Mouse (Mus musculus): ENCODE results near the gene Ankrd13b. TPM values are rescaled to one million over a fixed set of nuclear protein-coding genes. Genes with fewer than 3 reads are reported as not detected.

Ankrd13b gene
- polyA plus RNA-seq, 1 experiment: 11.8 TPM

DNA sequence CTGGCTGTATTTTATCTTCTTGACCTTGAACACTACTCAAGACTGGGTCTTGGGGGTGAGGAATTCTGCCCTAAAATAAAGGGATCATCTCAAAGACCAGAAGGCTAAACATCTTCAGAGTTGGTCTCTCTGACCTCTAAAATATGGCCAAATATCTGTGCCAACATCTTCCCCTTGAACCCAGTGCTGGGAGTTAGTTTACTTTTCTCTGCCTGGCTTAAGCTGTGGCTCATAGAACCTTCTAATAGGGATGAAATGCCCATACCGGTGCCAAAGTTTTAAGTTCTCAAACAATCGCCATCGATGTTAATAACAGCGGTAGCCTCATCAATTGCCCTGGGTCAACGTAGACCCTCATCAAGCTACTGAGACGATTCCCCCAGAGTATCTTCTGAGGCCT, 27.6 kb downstream of the Ankrd13b start:
- no peak for DNase-seq (ENCODE audit: low read depth)

DNA sequence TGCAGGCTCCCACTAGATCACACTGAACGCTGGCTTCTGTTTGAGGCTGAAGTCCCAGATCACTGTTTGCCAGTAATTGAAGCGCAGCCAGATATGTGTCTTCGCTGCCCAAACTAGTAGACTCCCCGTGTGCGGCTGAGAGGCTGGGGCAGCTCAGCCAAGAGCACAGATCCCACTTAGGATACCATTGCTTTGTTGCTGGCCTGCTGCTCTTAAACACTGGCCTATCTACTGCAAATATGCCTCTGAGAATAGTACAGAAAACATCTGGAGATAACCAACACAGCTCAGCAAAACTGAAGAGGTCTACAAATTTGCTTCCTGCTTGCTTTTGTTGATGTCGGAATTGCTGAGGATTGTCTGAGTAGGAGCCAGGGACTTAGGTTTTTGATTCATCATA, 32.6 kb downstream of the Ankrd13b start:
- no peak for DNase-seq (ENCODE audit: low read depth)

DNA sequence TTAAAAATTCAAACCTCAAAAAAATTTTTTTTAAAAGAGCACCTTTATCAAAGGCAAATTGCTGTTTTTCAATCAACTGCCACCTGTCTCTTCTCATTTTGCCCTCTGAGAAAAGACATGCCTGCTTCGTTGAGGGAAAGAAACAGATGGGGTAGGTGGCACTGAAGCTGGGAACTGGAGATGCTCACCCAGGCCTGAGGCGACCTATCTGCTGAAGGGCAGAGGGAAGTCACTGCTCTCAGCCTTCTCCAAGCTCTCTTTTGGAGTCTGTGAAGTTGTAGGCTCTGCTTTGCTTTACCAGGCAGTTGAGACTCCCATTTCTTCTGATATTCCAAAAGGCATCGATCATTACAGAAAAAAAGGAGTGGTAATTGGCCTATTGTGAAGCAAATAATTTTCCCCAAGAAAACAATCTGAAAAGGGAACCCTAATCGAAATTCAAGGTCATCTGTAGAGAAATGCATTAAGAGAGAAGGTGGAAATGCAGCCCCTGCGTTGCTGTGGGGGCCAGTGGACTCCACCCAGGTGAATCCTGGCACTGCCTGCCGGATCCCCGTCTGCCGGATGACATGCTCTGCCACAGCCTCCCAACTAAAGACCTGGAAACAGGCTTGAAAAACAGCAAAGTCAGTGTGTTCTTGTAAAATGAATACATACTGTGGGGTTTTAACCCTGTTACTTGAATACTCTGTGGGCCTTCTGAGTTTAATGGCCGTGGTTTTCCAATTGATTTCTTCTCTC, 33.5 kb downstream of the Ankrd13b start:
- no peak for DNase-seq (ENCODE audit: low read depth)

DNA sequence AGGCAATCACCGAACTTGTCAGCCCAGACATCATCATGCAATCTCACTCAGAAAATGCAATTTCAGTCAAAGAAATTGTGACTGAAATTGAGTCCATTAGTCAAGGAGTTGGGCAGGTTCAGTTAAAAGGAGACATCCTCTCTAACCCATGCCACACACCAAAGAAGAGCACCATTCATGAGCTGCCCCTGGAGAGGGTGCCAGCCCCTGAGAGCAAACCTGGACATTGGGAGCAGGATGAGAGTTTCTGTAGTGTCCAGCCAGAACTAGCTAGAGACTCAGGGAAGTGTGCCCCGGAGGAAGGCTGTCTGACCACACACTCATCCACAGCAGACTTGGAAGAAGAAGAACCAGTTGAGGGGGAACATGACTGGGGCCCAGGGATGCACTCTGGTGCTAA, 36.1 kb downstream of the Ankrd13b start:
- no peak for DNase-seq (ENCODE audit: low read depth)

DNA sequence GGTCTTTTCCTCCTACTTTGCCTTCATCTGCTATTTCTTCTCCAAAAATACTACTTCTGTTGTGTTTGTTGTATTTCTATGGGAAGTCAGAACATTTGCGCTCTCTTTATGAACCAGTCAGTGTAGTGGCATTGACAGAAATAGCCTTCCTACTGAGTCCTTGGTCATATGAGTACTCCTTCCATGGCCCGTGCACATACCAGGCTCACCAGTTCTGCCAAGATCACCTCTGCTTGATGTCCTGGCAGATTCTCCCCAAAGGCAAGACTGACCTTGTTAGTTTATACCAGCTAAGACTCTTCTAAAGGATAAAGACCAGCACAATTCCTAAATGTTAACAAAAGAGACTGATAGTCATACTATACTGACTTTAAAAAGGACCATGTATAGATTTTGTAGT, 37.8 kb downstream of the Ankrd13b start:
- no peak for DNase-seq (ENCODE audit: low read depth)

DNA sequence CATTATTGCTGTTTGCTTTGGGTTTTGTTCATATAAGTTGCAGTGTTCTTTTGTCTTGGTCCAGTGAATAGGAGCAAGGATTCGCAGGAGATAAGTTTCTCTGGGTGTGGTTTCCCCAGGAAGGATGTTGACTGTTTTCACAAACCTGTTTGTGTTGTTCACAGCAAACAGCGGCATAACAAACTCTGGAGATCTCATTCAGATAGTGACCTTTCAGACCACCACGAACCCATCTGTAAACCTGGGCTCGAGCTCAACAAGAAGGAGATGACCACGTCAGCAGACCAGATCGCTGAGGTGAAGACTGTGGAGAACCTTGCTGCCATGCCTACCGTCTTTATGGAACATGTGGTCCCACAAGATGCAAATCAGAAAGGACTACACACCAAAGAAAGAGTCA, 40.3 kb downstream of the Ankrd13b start:
- no peak for DNase-seq (ENCODE audit: low read depth)

DNA sequence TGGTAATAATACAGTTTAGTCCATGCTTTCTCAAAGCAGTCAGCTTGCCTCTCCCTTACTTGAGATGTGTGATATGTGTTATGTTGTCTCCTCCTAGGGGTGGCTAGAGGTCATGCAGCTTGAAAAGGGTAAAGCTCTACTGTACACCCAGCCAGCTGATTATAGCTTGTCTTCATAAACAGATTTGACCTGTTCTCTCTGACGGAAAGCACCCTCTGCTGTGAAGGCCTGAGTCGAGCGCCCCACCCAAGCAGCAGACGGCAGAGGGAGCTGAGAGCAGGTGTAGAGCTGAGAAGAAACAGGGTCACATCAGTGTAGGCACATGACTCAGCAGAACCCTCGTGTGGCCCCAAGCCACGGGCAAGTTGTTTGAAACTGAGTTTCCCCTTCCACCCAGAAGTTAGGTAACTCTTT, 42.8 kb downstream of the Ankrd13b start:
- DNase-seq (ENCODE audit: low read depth): no peak

DNA sequence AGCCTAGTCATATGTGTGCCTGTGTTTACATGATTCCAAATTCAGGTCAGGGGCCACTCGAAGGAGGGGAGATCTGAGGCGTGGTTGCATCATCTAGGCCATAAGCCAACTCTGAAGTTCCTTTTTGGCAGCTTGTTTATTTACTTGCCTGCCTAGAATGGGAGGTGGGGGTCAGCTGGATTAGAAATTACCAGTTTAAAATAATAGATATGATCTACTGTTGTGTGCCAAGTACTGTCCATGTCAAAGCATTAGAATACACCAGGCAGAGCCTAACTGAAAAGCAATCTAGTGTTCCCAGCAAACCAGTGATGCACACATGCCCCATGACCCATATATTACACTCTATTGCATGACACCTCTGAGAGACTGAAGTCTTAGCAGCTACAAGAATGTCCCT, 44.5 kb downstream of the Ankrd13b start:
- no peak for DNase-seq (ENCODE audit: low read depth)

DNA sequence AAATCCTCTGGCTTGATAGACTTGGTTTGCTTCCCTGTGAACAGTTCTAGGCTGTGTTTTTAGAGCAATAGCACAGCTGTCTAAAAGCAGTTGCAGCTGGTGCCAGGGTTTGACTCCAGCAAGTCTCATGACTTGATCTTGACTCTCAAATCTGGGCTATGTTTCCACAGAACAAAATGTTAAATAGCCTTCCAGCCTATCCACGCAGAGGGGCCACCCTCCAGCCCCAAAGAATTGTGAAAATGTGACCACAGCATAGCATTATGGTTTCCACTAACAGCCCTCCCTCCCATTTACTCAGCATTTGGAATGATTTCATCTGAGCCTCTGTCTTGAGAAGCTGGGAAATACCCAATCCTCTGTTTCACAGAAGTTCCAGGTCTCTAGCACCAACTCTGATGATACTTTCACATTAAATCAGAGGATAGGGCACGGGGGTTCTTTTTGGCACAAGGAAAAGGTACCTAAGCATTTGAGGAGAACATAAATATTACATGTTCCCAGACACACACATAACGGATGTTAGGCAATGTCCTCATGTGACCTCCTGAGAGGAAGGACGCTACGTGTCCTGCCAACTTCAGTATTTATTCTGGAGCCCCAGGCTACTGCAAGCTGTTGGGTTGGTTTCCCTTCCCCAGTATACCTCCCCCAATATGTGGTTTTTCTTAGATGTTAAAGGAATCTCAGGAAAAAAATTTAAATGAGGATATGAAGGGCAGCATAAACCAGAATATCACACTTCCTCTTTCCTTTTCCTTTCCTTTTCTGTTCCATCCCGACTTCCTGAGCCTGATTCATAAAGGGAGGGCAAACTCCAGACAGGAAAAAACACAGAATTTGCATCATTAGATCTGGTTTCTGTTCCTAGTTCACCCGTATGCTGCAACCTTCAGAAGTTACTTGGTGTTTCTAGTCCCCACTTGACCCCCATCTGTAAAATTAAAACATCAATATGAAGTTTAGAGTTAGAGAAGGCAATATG, 47.0 kb downstream of the Ankrd13b start:
- DNase-seq (ENCODE audit: low read depth): no peak

DNA sequence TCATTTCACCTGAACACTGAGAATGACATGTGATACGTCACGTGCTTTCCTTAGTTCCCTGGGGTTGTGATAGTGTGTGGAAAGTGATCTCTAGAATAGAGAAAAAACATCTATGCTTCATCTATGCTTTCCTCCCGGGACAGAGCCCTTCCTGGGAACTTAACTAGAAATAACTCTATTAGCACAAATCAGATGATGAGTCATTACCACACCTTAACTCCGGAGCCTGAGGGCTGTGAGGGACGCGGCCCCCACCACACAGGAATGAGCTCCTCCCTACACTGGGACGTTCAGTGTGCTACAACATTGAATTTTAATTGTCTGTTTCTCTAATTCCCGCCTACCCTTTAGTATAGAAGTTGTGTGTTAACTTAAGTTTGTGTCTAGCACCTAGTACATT, 48.5 kb downstream of the Ankrd13b start:
- no peak for DNase-seq (ENCODE audit: low read depth)

DNA sequence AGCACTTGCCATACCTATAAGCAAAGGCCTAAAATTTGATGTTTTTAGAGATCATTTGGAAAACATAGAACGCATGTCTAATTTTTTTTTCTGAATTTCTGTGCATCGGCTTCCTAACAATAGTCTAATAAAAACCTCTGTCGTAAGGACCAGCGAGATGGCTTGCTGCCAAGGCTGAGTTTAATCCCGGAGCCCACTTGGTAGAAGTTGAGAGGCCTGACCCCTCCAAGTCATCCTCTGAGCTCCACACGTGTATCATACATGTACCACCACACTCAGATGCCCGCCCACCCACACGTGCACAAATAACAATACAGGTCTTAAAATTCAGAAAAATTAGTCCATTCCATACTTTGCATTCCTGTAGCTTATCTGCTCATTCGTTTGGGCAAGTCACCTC, 49.4 kb downstream of the Ankrd13b start:
- DNase-seq (ENCODE audit: low read depth): no peak

DNA sequence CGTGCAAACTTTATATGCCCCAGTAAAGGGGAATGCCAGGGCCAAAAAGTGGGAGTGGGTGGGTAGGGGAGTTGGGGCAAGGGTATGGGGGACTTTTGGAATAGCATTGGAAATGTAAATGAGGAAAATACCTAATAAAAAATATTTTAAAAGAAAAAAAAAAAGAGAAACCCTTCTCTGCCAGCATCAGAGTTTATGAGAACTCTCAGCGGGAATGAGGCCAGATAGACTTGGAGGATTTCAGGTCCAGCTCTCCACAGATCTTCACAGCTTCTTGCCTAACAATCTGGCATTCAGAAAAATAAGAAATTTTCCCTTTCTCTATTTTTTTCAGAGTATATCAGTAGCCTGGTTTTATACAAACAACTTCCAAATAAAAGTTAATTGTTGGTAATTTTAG, 52.5 kb downstream of the Ankrd13b start:
- DNase-seq (ENCODE audit: low read depth): no peak

DNA sequence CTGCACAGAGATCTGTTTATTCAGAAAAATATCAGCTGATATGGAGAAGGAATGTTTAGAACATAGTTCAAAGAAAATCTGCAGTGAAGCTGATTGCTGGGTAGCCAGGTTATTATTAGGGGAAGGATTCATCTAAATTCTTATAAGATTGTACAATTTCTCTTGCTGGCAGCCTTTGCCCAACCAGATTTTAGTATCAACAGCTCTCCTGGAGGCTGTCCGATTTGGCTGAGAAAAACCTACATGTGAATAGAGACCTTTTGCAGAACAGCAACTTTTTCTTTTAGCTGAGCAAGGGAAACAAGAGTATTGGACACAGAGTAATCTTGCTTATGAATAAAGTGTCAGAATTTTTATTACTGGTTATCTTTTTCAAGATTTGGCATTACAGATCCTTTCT, 61.0 kb downstream of the Ankrd13b start:
- no peak for DNase-seq (ENCODE audit: low read depth)

DNA sequence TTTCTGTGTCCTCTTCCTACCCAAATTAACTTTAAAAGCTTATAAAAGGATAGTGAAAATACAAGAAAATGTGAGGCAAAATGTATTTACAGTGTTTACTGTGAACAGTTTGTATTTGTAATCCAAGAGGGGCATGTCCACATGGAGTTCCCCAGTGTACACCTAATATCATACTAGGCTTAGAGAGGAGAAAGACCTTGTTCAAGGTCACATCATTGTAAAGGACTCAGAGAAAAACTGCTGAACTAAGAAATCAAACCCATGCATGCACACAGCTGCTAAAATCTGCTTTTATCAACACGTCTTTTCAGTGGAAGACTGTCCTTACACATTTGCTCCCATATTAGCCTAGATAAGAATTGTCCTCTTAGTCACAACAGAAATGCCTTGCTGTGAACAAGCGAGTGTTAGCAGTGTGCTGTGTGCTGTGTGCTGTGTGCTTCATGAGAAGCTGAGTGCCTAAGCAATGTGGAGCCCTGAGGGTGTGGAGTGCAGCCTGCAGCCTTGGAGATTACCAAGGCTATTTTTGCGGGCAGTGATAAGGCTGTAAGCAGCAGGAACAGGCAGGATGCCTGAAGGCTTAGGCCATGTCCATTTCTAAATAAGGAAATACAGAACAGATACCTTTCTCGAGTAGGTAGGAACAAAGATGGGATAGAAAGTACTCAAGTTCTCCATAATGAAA, 66.2 kb downstream of the Ankrd13b start:
- DNase-seq (ENCODE audit: low read depth): no peak

Other genes with a start within 250 kb of the Ankrd13b start
- gene Coro6, start 27.3 kb downstream of the Ankrd13b start, polyA plus RNA-seq (2012; rRNA removed): 15.9 and 16.4 TPM in 2 replicates
- 55.4 and 69.2 TPM in 2 replicates for gene Git1, start 3.9 kb upstream of the Ankrd13b start, polyA plus RNA-seq (2012; rRNA removed)
- 21.7 and 34.2 TPM in 2 replicates for gene Abhd15, start 25.4 kb upstream of the Ankrd13b start, polyA plus RNA-seq (2012; rRNA removed)
- gene Trp53i13, start 26.3 kb upstream of the Ankrd13b start, polyA plus RNA-seq (2012; rRNA removed): 20.1 and 20.4 TPM in 2 replicates
- gene Gm10392, start 29.5 kb upstream of the Ankrd13b start, polyA plus RNA-seq (2012; rRNA removed): not detected in 2 replicates
- 7.6 and 9.8 TPM in 2 replicates for gene Taok1, start 118.1 kb upstream of the Ankrd13b start, polyA plus RNA-seq (2012; rRNA removed)
- gene Nufip2, start 196.5 kb upstream of the Ankrd13b start, polyA plus RNA-seq (2012; rRNA removed): 10.4 and 11.1 TPM in 2 replicates
- gene Cryba1, start 235.6 kb upstream of the Ankrd13b start, polyA plus RNA-seq (2012; rRNA removed): not detected in 2 replicates

All from gonadal fat pad, adult 2 months (tissue).